Mouse (Mus musculus) cortical plate, adult 2 months (tissue): ENCODE data around the gene G0s2.

Experiments used
- CTCF ChIP-seq: fragments of 200-500 bp; IDR thresholded peaks from 2 replicates; pipeline ENCODE4 v1.5.1; 2011; ENCODE audit warnings: mild to moderate bottlenecking, control low read depth, low read length; ENCODE audit not compliant: insufficient read depth; ENCODE audit errors: extremely low read depth
- POLR2A ChIP-seq: fragments of 200-500 bp; IDR thresholded peaks from 2 replicates; pipeline ENCODE4 v1.6.1; 2011; ENCODE audit warnings: mild to moderate bottlenecking, low read length, control low read depth; ENCODE audit not compliant: insufficient read depth; ENCODE audit errors: extremely low read depth

- TF ChIP-seq CTCF (no peak), POLR2A (no peak)
Observed at GRCm38 (mm10) chr1:193226114-193226513, 46.9 kb downstream of the G0s2 start.
